Comparison of ENCODE assay signal across 8 mouse cellular contexts in the genomic region with DNA sequence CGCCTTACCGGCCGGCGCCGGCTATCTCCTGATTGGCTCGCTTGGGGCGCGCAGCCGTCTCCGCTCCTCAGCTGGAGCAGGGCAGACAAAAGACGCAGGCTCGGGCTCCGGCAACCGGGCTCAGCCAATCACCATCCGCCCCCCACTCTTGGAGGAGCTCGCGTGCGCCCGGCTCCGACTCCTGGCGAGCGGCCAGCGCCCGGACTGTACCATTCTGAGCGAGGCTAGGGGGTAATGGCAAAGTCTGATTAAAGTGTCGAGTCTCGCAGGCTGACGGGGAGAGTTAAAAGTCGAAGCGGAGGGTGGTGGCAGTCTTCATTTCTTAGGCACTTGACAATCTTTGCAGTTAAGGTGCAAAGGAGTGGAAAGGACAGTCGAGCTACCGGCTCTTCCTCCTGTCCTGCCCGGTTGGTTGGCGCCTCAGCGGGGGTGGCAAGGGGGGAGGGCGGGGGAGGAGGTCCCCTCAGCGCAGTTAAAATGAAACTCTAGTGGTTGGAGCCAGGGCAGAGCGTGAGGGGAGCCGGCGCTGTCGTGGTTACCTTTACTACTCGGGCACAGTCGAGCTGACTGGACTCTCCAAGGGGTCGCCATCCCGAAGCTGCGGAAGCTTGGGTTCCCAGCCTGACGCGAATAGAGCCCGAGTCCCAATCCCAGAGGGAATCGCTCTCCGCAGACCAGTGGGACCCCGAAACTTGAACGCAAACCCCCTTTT. TPM values are rescaled to one million over a fixed set of nuclear protein-coding genes. Genes with fewer than 3 reads are reported as not detected.
DNase-seq lines count a peak whose midpoint lies in the region; ATAC-seq and TF ChIP-seq lines count a peak whose summit lies in the region.

Pik3r3 (plus strand) TSS at position 479 of the 712 bp plus-strand sequence.

- H3K4me3 ChIP-seq in cortical plate, adult 2 months (ENCODE audit: insufficient read depth, low read length) = peak within 1 kb of the TSS; percentile 93
- H3K4me3 ChIP-seq in megakaryocyte, embryonic 14.5 days (replicated peaks) = peak within 1 kb of the TSS; percentile 97

- peaks cover 12% of the 10 kb centered on the region for H3K27me3 ChIP-seq in megakaryocyte, embryonic 14.5 days (replicated peaks)

- peak; percentile 99 for TF ChIP-seq POLR2A in cortical plate, adult 2 months (IDR thresholded peaks at IDR 0.05; ENCODE audit: extremely low read depth, insufficient read depth, low read length)

- peaks cover 1% of the 10 kb centered on the region; the same call in 1 of the 2 replicates for H3K4me1 ChIP-seq in cortical plate, adult 2 months (ENCODE audit: control insufficient read depth, insufficient read depth, low read length)
- peaks cover 11% of the 10 kb centered on the region; the same call in 1 of the 2 replicates for H3K4me1 ChIP-seq in megakaryocyte, embryonic 14.5 days

- no peak for TF ChIP-seq CTCF in cortical plate, adult 2 months (IDR thresholded peaks at IDR 0.05; ENCODE audit: extremely low read depth, insufficient read depth, low read length)

- no peaks in the 10 kb centered on the region for H3K36me3 ChIP-seq in megakaryocyte, embryonic 14.5 days (replicated peaks; ENCODE audit: low read length)

- DNase-seq in gastrocnemius, adult 8-10 months (ENCODE audit: low spot score in 2 of 2) = peak; percentile 94 to 97
- DNase-seq in hindlimb bud, embryonic 11.5 days (ENCODE audit: extremely low spot score, low read depth, low spot score) = peak; percentile 88
- peak; percentile 97 to 99 for DNase-seq in left cerebral cortex, adult 8-10 months (ENCODE audit: low spot score in 2 of 2)
- DNase-seq in right cerebral cortex, postnatal 10 days (ENCODE audit: low spot score in 2 of 2) = peak; percentile 100
- peak; percentile 96 for DNase-seq in urinary bladder, postnatal 25 days (ENCODE audit: low spot score)

- peak; percentile 98 for ATAC-seq in activated CD4-positive, CD25-positive, alpha-beta regulatory T cell, adult 4 months

- no peaks in the 10 kb centered on the region for H3K9me3 ChIP-seq in megakaryocyte, embryonic 14.5 days

- peak within 1 kb of the TSS; percentile 98 for H3K27ac ChIP-seq in cortical plate, adult 2 months (ENCODE audit: insufficient read depth, low read length)

RNA-seq across cellular contexts. Expression of gene Pik3r3, which starts in this region (rescaled TPM):
- polyA plus RNA-seq in activated CD4-positive, CD25-positive, alpha-beta regulatory T cell, adult 4 months (2017; shearing (Covaris generic)) = 1 to 10 TPM in 1 of 2 experiments, under 1 TPM in 1; 0.99 to 3.6 TPM
- polyA plus RNA-seq in cortical plate, adult 2 months (2012; rRNA removed) = 34.6 and 35.3 TPM in 2 replicates
- 1 to 10 TPM; 3.7 to 8.2 (median 5.5) TPM for total RNA-seq in gastrocnemius, adult 8-10 months (2022)
- 10 to 100 TPM; 35.5 to 44.5 (median 40.3) TPM for total RNA-seq in left cerebral cortex, adult 8-10 months (2022)
- polyA plus RNA-seq in megakaryocyte, embryonic 14.5 days (2012; ENCODE audit: insufficient read depth, low replicate concordance) = 1.2 TPM in 1 of 2 replicates, not detected in the other

Comparison
In these comparisons a context has a peak if more than half of its experiments do, and no peak if none do; other contexts are left out.
1. Peak in every context shown above with its lines: DNase-seq, ATAC-seq, H3K4me3 ChIP-seq and H3K27ac ChIP-seq.